Mouse (Mus musculus) ovary, postnatal 10 days (tissue): ENCODE data around the gene Shisa5.

Source experiments
- DNase-seq: peaks from one replicate; pipeline ENCODE4 v3.0.0; 2022; ENCODE audit warnings: low spot score

Gene Shisa5

GRCm38 (mm10) chr9:109093786-109094552, 55.6 kb downstream of the Shisa5 start:
- no peak for DNase-seq

- peak; percentile 50 for DNase-seq
These were observed 56.3 kb downstream of the Shisa5 start for GRCm38 (mm10) chr9:109094553-109095136.

- peak; percentile 72 for DNase-seq
These were observed 57.0 kb downstream of the Shisa5 start, which contains the start of gene Plxnb1 for GRCm38 (mm10) chr9:109095137-109095982. Gene Plxnb1 (plus strand): TSS chr9:109095389.

- no peak for DNase-seq
These were observed 57.9 kb downstream of the Shisa5 start for GRCm38 (mm10) chr9:109096251-109096661.

GRCm38 (mm10) chr9:109096856-109097255, 58.5 kb downstream of the Shisa5 start:
- no peak for DNase-seq

- DNase-seq = no peak
These were observed 58.9 kb downstream of the Shisa5 start for GRCm38 (mm10) chr9:109097291-109097690.

- no peak for DNase-seq
These were observed 59.5 kb downstream of the Shisa5 start for GRCm38 (mm10) chr9:109097831-109098230.

- DNase-seq = no peak
These were observed 60.0 kb downstream of the Shisa5 start for GRCm38 (mm10) chr9:109098366-109098765.

GRCm38 (mm10) chr9:109098969-109099368, 60.6 kb downstream of the Shisa5 start:
- DNase-seq = no peak

GRCm38 (mm10) chr9:109100307-109100928, 62.1 kb downstream of the Shisa5 start:
- DNase-seq = no peak

- no peak for DNase-seq
These were observed 63.6 kb downstream of the Shisa5 start for GRCm38 (mm10) chr9:109101933-109102445.

GRCm38 (mm10) chr9:109102541-109102940, 64.2 kb downstream of the Shisa5 start:
- DNase-seq = no peak

- no peak for DNase-seq
These were observed 64.9 kb downstream of the Shisa5 start for GRCm38 (mm10) chr9:109103250-109103649.

GRCm38 (mm10) chr9:109104083-109104482, 65.7 kb downstream of the Shisa5 start:
- no peak for DNase-seq

GRCm38 (mm10) chr9:109105011-109105410, 66.6 kb downstream of the Shisa5 start:
- DNase-seq = no peak

- no peak for DNase-seq
These were observed 67.3 kb downstream of the Shisa5 start for GRCm38 (mm10) chr9:109105648-109106047.

- no peak for DNase-seq
These were observed 69.0 kb downstream of the Shisa5 start for GRCm38 (mm10) chr9:109107341-109107740.
